Mouse (Mus musculus) MEL (cell line): Measurements from ENCODE around the gene Gak. TPM values are rescaled to one million over a fixed set of nuclear protein-coding genes. Genes with fewer than 3 reads are reported as not detected.

ENCODE experiments used
- DNase-seq: peaks from one replicate; pipeline ENCODE4 v3.0.0; 2011; ENCODE audit warnings: low read depth, low spot score
- H3K27ac ChIP-seq: 2 replicates; pipeline ENCODE4 v1.5.1; 2012; ENCODE audit warnings: low read depth, mild to moderate bottlenecking, control low read depth, low read length, moderate library complexity; ENCODE audit not compliant: control insufficient read depth
- H3K27me3 ChIP-seq, 2 experiments: fragments of 150-350 bp in 1 of 2; sonication (generic) in 1 of 2; 2 replicates each; pipeline ENCODE4 v1.6.1; 2012; ENCODE audit warnings: low read length in 2 of 2, mild to moderate bottlenecking in 2 of 2, improper control_type of control experiment in 1 of 2, moderate library complexity in 1 of 2; ENCODE audit not compliant: insufficient read depth in 2 of 2, control insufficient read depth in 1 of 2
- H3K36me3 ChIP-seq, 2 experiments: 2 replicates each; pipeline ENCODE4 v1.6.1; 2012 to 2014; ENCODE audit warnings: low read length in 2 of 2, improper control_type of control experiment in 1 of 2, inconsistent platforms in 1 of 2, mild to moderate bottlenecking in 1 of 2; ENCODE audit not compliant: insufficient read depth in 2 of 2, control insufficient read depth in 1 of 2
- H3K4me1 ChIP-seq, 2 experiments: fragments of 150-350 bp in 1 of 2; sonication (generic) in 1 of 2; 2 replicates each; pipeline ENCODE4 v1.6.1; 2012; ENCODE audit warnings: low read length in 2 of 2, improper control_type of control experiment in 1 of 2, mild to moderate bottlenecking in 1 of 2; ENCODE audit not compliant: insufficient read depth in 2 of 2, control insufficient read depth in 1 of 2
- H3K4me3 ChIP-seq, 2 experiments: fragments of 150-350 bp in 1 of 2; sonication (generic) in 1 of 2; 2 replicates each; pipeline ENCODE4 v1.5.1; 2012; ENCODE audit warnings: low read depth in 2 of 2, low read length in 2 of 2, mild to moderate bottlenecking in 2 of 2, moderate library complexity in 2 of 2, control low read depth in 1 of 2, improper control_type of control experiment in 1 of 2; ENCODE audit not compliant: control insufficient read depth in 1 of 2, insufficient read depth in 1 of 2
- H3K79me2 ChIP-seq: 2 replicates; pipeline ENCODE4 v1.6.1; 2012; ENCODE audit warnings: mild to moderate bottlenecking, low read length, moderate library complexity; ENCODE audit not compliant: control insufficient read depth, poor library complexity, insufficient read depth
- H3K9ac ChIP-seq: 2 replicates; pipeline ENCODE4 v1.6.1; 2012; ENCODE audit warnings: low read depth, mild to moderate bottlenecking, control low read depth, low read length, moderate library complexity; ENCODE audit not compliant: control insufficient read depth, poor library complexity, severe bottlenecking
- H3K9me3 ChIP-seq: fragments of 150-350 bp; sonication (generic); replicated peaks from 2 replicates; pipeline ENCODE4 v1.6.1; 2012; ENCODE audit warnings: mild to moderate bottlenecking, low read length, improper control_type of control experiment, moderate library complexity; ENCODE audit not compliant: insufficient read depth
- BHLHE40 ChIP-seq: IDR thresholded peaks from 2 replicates; pipeline ENCODE4 v1.6.1; 2012; ENCODE audit warnings: low read depth, mild to moderate bottlenecking, inconsistent platforms, low read length, improper control_type of control experiment, borderline replicate concordance
- CHD1 ChIP-seq: IDR thresholded peaks from 2 replicates; pipeline ENCODE4 v1.6.1; 2012; ENCODE audit warnings: low read depth, mild to moderate bottlenecking, inconsistent platforms, low read length, improper control_type of control experiment
- CHD2 ChIP-seq: IDR thresholded peaks from 2 replicates; pipeline ENCODE4 v1.6.1; 2011; ENCODE audit warnings: low read length, improper control_type of control experiment
- CTCF ChIP-seq, 3 experiments: IDR thresholded peaks in 2 of 3; conservative IDR thresholded peaks in 1 of 3; 2 replicates each; pipeline ENCODE4 v1.5.1; 2011 to 2012; ENCODE audit warnings: low read length in 3 of 3, low read depth in 2 of 3, mild to moderate bottlenecking in 2 of 3, improper control_type of control experiment in 1 of 3, inconsistent platforms in 1 of 3, mixed read lengths in 1 of 3, moderate library complexity in 1 of 3; ENCODE audit not compliant: control insufficient read depth in 1 of 3, insufficient read depth in 1 of 3, poor library complexity in 1 of 3, severe bottlenecking in 1 of 3
- E2F4 ChIP-seq: IDR thresholded peaks from 2 replicates; pipeline ENCODE4 v1.6.1; 2011; ENCODE audit warnings: low read depth, low read length, improper control_type of control experiment, borderline replicate concordance
- EP300 ChIP-seq, 2 experiments: IDR thresholded peaks; 2 replicates each; pipeline ENCODE4 v1.6.1; 2011; ENCODE audit warnings: improper control_type of control experiment in 2 of 2, low read length in 2 of 2, low read depth in 1 of 2, mild to moderate bottlenecking in 1 of 2
- ETS1 ChIP-seq: IDR thresholded peaks from 2 replicates; pipeline ENCODE4 v1.6.1; 2012; ENCODE audit warnings: low read depth, mild to moderate bottlenecking, inconsistent platforms, low read length, improper control_type of control experiment, moderate library complexity
- GABPA ChIP-seq: IDR thresholded peaks from 2 replicates; pipeline ENCODE4 v1.6.1; 2012; ENCODE audit warnings: low read depth, mild to moderate bottlenecking, inconsistent platforms, low read length, improper control_type of control experiment, moderate library complexity
- GATA1 ChIP-seq: IDR thresholded peaks from 2 replicates; pipeline ENCODE4 v1.6.1; 2011; ENCODE audit warnings: low read depth, low read length, improper control_type of control experiment
- HCFC1 ChIP-seq: IDR thresholded peaks from 2 replicates; pipeline ENCODE4 v1.6.1; 2012; ENCODE audit warnings: low read depth, mild to moderate bottlenecking, inconsistent platforms, low read length, improper control_type of control experiment, moderate library complexity
- JUND ChIP-seq: IDR thresholded peaks from 2 replicates; pipeline ENCODE4 v1.6.1; 2011; ENCODE audit warnings: low read depth, mild to moderate bottlenecking, improper control_type of control experiment, low read length
- KAT2A ChIP-seq: conservative IDR thresholded peaks from 2 replicates; pipeline ENCODE4 v1.6.1; 2012; ENCODE audit warnings: low read depth, low read length, improper control_type of control experiment, inconsistent platforms
- MAFK ChIP-seq: IDR thresholded peaks from 2 replicates; pipeline ENCODE4 v1.6.1; 2011; ENCODE audit warnings: low read depth, mild to moderate bottlenecking, low read length, improper control_type of control experiment, borderline replicate concordance
- MAX ChIP-seq: IDR thresholded peaks from 2 replicates; pipeline ENCODE4 v1.6.1; 2011; ENCODE audit warnings: low read length, improper control_type of control experiment
- MAZ ChIP-seq: IDR thresholded peaks from 2 replicates; pipeline ENCODE4 v1.6.1; 2012; ENCODE audit warnings: low read depth, mild to moderate bottlenecking, inconsistent platforms, low read length, improper control_type of control experiment
- MEF2A ChIP-seq: IDR thresholded peaks from 2 replicates; pipeline ENCODE4 v1.6.1; 2014; ENCODE audit warnings: low read depth, mild to moderate bottlenecking, inconsistent platforms, low read length, improper control_type of control experiment; ENCODE audit not compliant: poor library complexity, insufficient replicate concordance, severe bottlenecking; ENCODE audit errors: extremely low read depth
- MYB ChIP-seq: IDR thresholded peaks from 2 replicates; pipeline ENCODE4 v1.6.1; 2011; ENCODE audit warnings: mild to moderate bottlenecking, low read depth, low read length, improper control_type of control experiment
- MYC ChIP-seq: IDR thresholded peaks from 2 replicates; pipeline ENCODE4 v1.6.1; 2011; ENCODE audit warnings: low read depth, mild to moderate bottlenecking, low read length, improper control_type of control experiment, moderate library complexity
- NELFE ChIP-seq: IDR thresholded peaks from 2 replicates; pipeline ENCODE4 v1.6.1; 2011; ENCODE audit warnings: low read depth, low read length, improper control_type of control experiment
- NRF1 ChIP-seq: IDR thresholded peaks from 2 replicates; pipeline ENCODE4 v1.6.1; 2014; ENCODE audit warnings: low read depth, mild to moderate bottlenecking, inconsistent platforms, low read length, improper control_type of control experiment, moderate library complexity; ENCODE audit not compliant: poor library complexity, insufficient read depth, severe bottlenecking
- POLR2A ChIP-seq, 2 experiments: IDR thresholded peaks; 2 replicates each; pipeline ENCODE4 v1.6.1; 2011 to 2012; ENCODE audit warnings: low read length in 2 of 2, mild to moderate bottlenecking in 2 of 2, control low read depth in 1 of 2, improper control_type of control experiment in 1 of 2, low read depth in 1 of 2, moderate library complexity in 1 of 2; ENCODE audit not compliant: control insufficient read depth in 1 of 2, insufficient read depth in 1 of 2, poor library complexity in 1 of 2
- POLR2AphosphoS2 ChIP-seq: IDR thresholded peaks from 2 replicates; pipeline ENCODE4 v1.6.1; 2011; ENCODE audit warnings: low read length, improper control_type of control experiment
- POLR2AphosphoS5 ChIP-seq: IDR thresholded peaks from 2 replicates; pipeline ENCODE4 v1.6.1; 2012; ENCODE audit warnings: low read depth, borderline replicate concordance, mild to moderate bottlenecking, inconsistent platforms, low read length, moderate library complexity, mixed read lengths
- RAD21 ChIP-seq: IDR thresholded peaks from 2 replicates; pipeline ENCODE4 v1.6.1; 2011; ENCODE audit warnings: mild to moderate bottlenecking, low read depth, low read length, improper control_type of control experiment
- SIN3A ChIP-seq: IDR thresholded peaks from 2 replicates; pipeline ENCODE4 v1.6.1; 2012; ENCODE audit warnings: low read length, improper control_type of control experiment, inconsistent platforms
- SMC3 ChIP-seq: IDR thresholded peaks from 2 replicates; pipeline ENCODE4 v1.6.1; 2011; ENCODE audit warnings: low read depth, low read length, improper control_type of control experiment
- TAL1 ChIP-seq: IDR thresholded peaks from 2 replicates; pipeline ENCODE4 v1.6.1; 2012; ENCODE audit warnings: mild to moderate bottlenecking, inconsistent platforms, low read length, moderate library complexity, mixed read lengths
- TBP ChIP-seq: IDR thresholded peaks from 2 replicates; pipeline ENCODE4 v1.8.0; 2011; ENCODE audit warnings: low read depth, low read length, improper control_type of control experiment
- TCF12 ChIP-seq: IDR thresholded peaks from 2 replicates; pipeline ENCODE4 v1.6.1; 2014; ENCODE audit warnings: low read depth, mild to moderate bottlenecking, inconsistent platforms, low read length, improper control_type of control experiment, moderate library complexity
- UBTF ChIP-seq: IDR thresholded peaks from 2 replicates; pipeline ENCODE4 v1.6.1; 2012; ENCODE audit warnings: low read depth, mild to moderate bottlenecking, inconsistent platforms, low read length, improper control_type of control experiment, moderate library complexity, borderline replicate concordance; ENCODE audit not compliant: insufficient read depth
- USF1 ChIP-seq: IDR thresholded peaks from 2 replicates; pipeline ENCODE4 v1.6.1; 2014; ENCODE audit warnings: low read depth, mild to moderate bottlenecking, inconsistent platforms, low read length, improper control_type of control experiment, moderate library complexity
- USF2 ChIP-seq, 2 experiments: IDR thresholded peaks; 2 replicates each; pipeline ENCODE4 v1.6.1; 2011 to 2012; ENCODE audit warnings: improper control_type of control experiment in 2 of 2, low read length in 2 of 2, borderline replicate concordance in 1 of 2, inconsistent platforms in 1 of 2, low read depth in 1 of 2, mild to moderate bottlenecking in 1 of 2; ENCODE audit not compliant: insufficient read depth in 1 of 2
- ZC3H11A ChIP-seq: IDR thresholded peaks from 2 replicates; pipeline ENCODE4 v1.6.1; 2012; ENCODE audit warnings: low read depth, mild to moderate bottlenecking, inconsistent platforms, low read length, improper control_type of control experiment
- ZKSCAN1 ChIP-seq: IDR thresholded peaks from 2 replicates; pipeline ENCODE4 v1.6.1; 2012; ENCODE audit warnings: low read depth, mild to moderate bottlenecking, inconsistent platforms, low read length, improper control_type of control experiment, moderate library complexity
- ZMIZ1 ChIP-seq: IDR thresholded peaks from 2 replicates; pipeline ENCODE4 v1.6.1; 2012; ENCODE audit warnings: low read depth, mild to moderate bottlenecking, inconsistent platforms, low read length, improper control_type of control experiment, moderate library complexity
- ZNF384 ChIP-seq: IDR thresholded peaks from 2 replicates; pipeline ENCODE4 v1.6.1; 2012; ENCODE audit warnings: low read depth, mild to moderate bottlenecking, inconsistent platforms, low read length, improper control_type of control experiment
- polyA plus RNA-seq, 2 experiments: library from polyadenylated mRNA; stranded (reverse) in 1 of 2; unstranded in 1 of 2; fragments of >175 nt in 1 of 2; fragments of >200 nt in 1 of 2; gene quantifications; 2 replicates each; pipeline versions ENCODE4 v1.2.1 to v1.2.4; 2012; ENCODE audit warnings: low replicate concordance in 2 of 2, low read depth in 1 of 2; ENCODE audit not compliant: insufficient read length in 2 of 2, insufficient read depth in 1 of 2, missing spikeins in 1 of 2
- total RNA-seq: library from RNA; depleted of rRNA; stranded (reverse); fragments of 300-350 nt; gene quantifications from 2 replicates; pipeline ENCODE4 v1.2.3, GENCODE M21; 2012

Gak gene
- total and polyA plus RNA-seq, 3 experiments = 48.5 to 76.4 TPM; not detected in 1

DNA sequence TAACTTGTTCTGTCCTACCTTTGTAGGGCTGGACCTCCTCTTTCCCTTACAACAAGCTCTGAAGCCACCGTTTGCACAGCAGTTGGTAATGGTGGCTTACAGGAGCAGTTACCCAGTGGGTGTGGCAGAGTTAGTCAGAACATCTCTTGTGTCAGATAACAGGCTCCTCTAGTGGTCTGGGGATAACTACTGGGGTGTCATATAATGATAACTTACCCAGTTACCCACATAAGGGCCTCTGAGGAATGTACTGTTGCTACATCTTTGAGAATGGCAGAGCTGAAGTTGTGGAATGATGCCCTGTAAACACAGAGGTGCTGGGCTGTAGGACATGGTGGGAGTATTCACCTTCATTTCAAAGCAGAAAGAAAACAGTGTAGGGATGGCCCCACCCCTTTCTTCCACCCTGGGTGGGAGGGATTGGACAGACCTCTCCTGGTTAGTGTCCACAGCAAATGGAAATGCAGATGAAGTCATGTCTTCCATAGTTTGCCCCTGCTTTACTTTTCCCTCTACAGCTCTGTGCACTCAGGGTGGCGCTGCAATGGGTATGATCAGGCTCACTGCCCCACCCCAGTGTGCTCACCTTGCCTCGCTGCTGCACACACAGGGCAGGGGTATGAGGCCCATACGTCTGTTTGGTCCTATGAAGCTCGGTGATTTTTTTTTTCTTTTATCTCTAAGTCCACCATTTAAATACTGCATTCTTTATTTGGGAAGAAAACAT lies 47.4 kb upstream of the Gak start:
- peak overlapping the region; percentile 58 to 61 for H3K4me3 ChIP-seq
- H3K4me1 ChIP-seq = peaks cover 11 to 52% of the 10 kb centered on the region in 2 experiments; a peak in 3 of 4 replicates
- no peaks in the 10 kb centered on the region for H3K27me3 ChIP-seq
- peaks cover 33% of the 10 kb centered on the region for H3K79me2 ChIP-seq
- peaks cover 2 to 36% of the 10 kb centered on the region in 2 experiments; a peak in 3 of 4 replicates for H3K36me3 ChIP-seq
- no peaks in the 10 kb centered on the region for H3K9me3 ChIP-seq
- peak overlapping the region; percentile 96 for H3K27ac ChIP-seq
- H3K9ac ChIP-seq = peak overlapping the region; percentile 75
- DNase-seq = peak; percentile 92
- peak; percentile 30 to 83; a peak in 2 of 4 replicates for TF ChIP-seq POLR2A (IDR thresholded peaks at IDR 0.05; ENCODE audit: control insufficient read depth in 1 of 2, insufficient read depth in 1 of 2, low read depth in 1 of 2, low read length in 2 of 2, poor library complexity in 1 of 2)
- TF ChIP-seq ZKSCAN1 = no peak
- TF ChIP-seq CTCF (IDR thresholded peaks at IDR 0.05 in 2 of 3, conservative IDR thresholded peaks at IDR 0.05 in 1 of 3; ENCODE audit: control insufficient read depth in 1 of 3, insufficient read depth in 1 of 3, low read depth in 2 of 3, low read length in 3 of 3, poor library complexity in 1 of 3, severe bottlenecking in 1 of 3) = no peak
- no peak for TF ChIP-seq SMC3
- peak; percentile 99 for TF ChIP-seq MYB
- peak; percentile 85 for TF ChIP-seq ETS1
- no peak for TF ChIP-seq BHLHE40
- peak; percentile 92 for TF ChIP-seq TCF12
- peak; percentile 92 for TF ChIP-seq GATA1
- no peak for TF ChIP-seq KAT2A
- no peak for TF ChIP-seq CHD2
- no peak for TF ChIP-seq ZC3H11A
- no peak for TF ChIP-seq RAD21
- peak; percentile 64 for TF ChIP-seq TAL1
- peak; percentile 60 for TF ChIP-seq ZMIZ1
- peak; percentile 92 for TF ChIP-seq SIN3A
- no peak for TF ChIP-seq MAFK
- TF ChIP-seq HCFC1 = no peak
- TF ChIP-seq CHD1 = peak; percentile 28; the same call in 1 of the 2 replicates
- TF ChIP-seq UBTF = no peak
- peak; percentile 62; the same call in 1 of the 2 replicates for TF ChIP-seq NELFE
- TF ChIP-seq E2F4 = no peak
- TF ChIP-seq POLR2AphosphoS2 = peak; percentile 66
- no peak for TF ChIP-seq NRF1
- TF ChIP-seq JUND = 0 out of 2 replicates have a peak, but pooled peaks have one; percentile 33
- peak; percentile 93 for TF ChIP-seq TBP
- TF ChIP-seq MYC = no peak
- TF ChIP-seq POLR2AphosphoS5 = no peak
- TF ChIP-seq USF2 (IDR thresholded peaks at IDR 0.05; ENCODE audit: borderline replicate concordance in 1 of 2, insufficient read depth in 1 of 2, low read depth in 1 of 2, low read length in 2 of 2) = no peak
- TF ChIP-seq MAX = no peak
- no peak for TF ChIP-seq GABPA
- peak; percentile 92 to 98 for TF ChIP-seq EP300 (IDR thresholded peaks at IDR 0.05; ENCODE audit: low read depth in 1 of 2, low read length in 2 of 2)
- TF ChIP-seq ZNF384 = peak; percentile 60
- no peak for TF ChIP-seq MEF2A
- TF ChIP-seq USF1 = no peak
- TF ChIP-seq MAZ = no peak; the same call in 1 of the 2 replicates
